Mouse (Mus musculus) embryonic facial prominence, embryonic 13.5 days (tissue): Measurements from ENCODE around the gene Scoc. TPM values are rescaled to one million over a fixed set of nuclear protein-coding genes. Genes with fewer than 3 reads are reported as not detected.
"Not testable (repeated sequence)": the region's sequence is repeated elsewhere in the genome, so short reads cannot be mapped to it uniquely, and the experiment has no call there.

Experiments
- ATAC-seq: fragments of 200-750 bp; cut with Nextera tagmentation; 2 replicates; pipeline ENCODE4 v1.8.0; 2017; ENCODE audit warnings: low read depth; ENCODE audit not compliant: insufficient number of reproducible peaks, insufficient read depth, low FRiP score, low TSS enrichment
- H3K27ac ChIP-seq: fragments of 300-500 bp; sonication (generic); 2 replicates; pipeline ENCODE4 v1.5.1; 2015; ENCODE audit warnings: moderate library complexity, mild to moderate bottlenecking, inconsistent platforms
- H3K27me3 ChIP-seq: fragments of 300-500 bp; sonication (generic); 2 replicates; pipeline ENCODE4 v1.6.1; 2015; ENCODE audit warnings: mild to moderate bottlenecking, inconsistent platforms
- H3K36me3 ChIP-seq: fragments of 300-500 bp; sonication (generic); 2 replicates; pipeline ENCODE4 v1.6.1; 2015; ENCODE audit warnings: mild to moderate bottlenecking, inconsistent platforms
- H3K4me1 ChIP-seq: fragments of 300-500 bp; sonication (generic); 2 replicates; pipeline ENCODE4 v1.6.1; 2015; ENCODE audit warnings: inconsistent platforms
- H3K4me2 ChIP-seq: fragments of 300-500 bp; sonication (generic); 2 replicates; pipeline ENCODE4 v1.6.1; 2015; ENCODE audit warnings: moderate library complexity, mild to moderate bottlenecking, inconsistent platforms
- H3K4me3 ChIP-seq: fragments of 300-500 bp; sonication (generic); 2 replicates; pipeline ENCODE4 v1.5.1; 2015; ENCODE audit warnings: mild to moderate bottlenecking, inconsistent platforms
- H3K9ac ChIP-seq: fragments of 300-500 bp; sonication (generic); 2 replicates; pipeline ENCODE4 v1.6.1; 2015; ENCODE audit warnings: mild to moderate bottlenecking, inconsistent platforms
- H3K9me3 ChIP-seq: fragments of 300-500 bp; sonication (generic); 2 replicates; pipeline ENCODE4 v1.6.1; 2016; ENCODE audit warnings: inconsistent platforms
- WGBS: fragments of 180-500 bp; shearing (Covaris S2); methylation state at CpG from one replicate; pipeline ENCODE4 v1.1.7; 2015; ENCODE audit warnings: mixed read lengths; 5-methylcytosine and 5-hydroxymethylcytosine counted together
- polyA plus RNA-seq: library from polyadenylated mRNA; unstranded; fragments of >200 nt; fragmentation: Nextera tagmentation; extraction: Ambion mirVana; gene quantifications from 2 replicates; pipeline ENCODE4 v1.2.1, GENCODE M21; 2015

Scoc gene
- polyA plus RNA-seq: 133 and 138 TPM in 2 replicates

- Histone ChIP-seq H3K4me1 (no peaks in the 10 kb centered on the region), H3K27ac (no peak within 1 kb of the TSS), H3K9me3 (no peaks in the 10 kb centered on the region), H3K4me2 (no peak within 1 kb of the TSS), H3K9ac (no peak within 1 kb of the TSS), H3K4me3 (no peak within 1 kb of the TSS), H3K36me3 (no peaks in the 10 kb centered on the region), H3K27me3 (no peaks in the 10 kb centered on the region)
- no peak for ATAC-seq
- WGBS: 83% methylated on average over 14 of the region's 14 CpGs
Measured at GRCm38 (mm10) chr8:83458222-83458621, at the start of gene Scoc. Gene Scoc, minus strand, starts transcription at chr8:83458391.

- ATAC-seq: no peak
- Histone ChIP-seq H3K27me3 (no peaks in the 10 kb centered on the region), H3K4me1 (no peaks in the 10 kb centered on the region), H3K4me2 (no peak overlapping the region), H3K27ac (no peak overlapping the region), H3K36me3 (no peaks in the 10 kb centered on the region), H3K4me3 (no peak overlapping the region), H3K9me3 (no peaks in the 10 kb centered on the region), H3K9ac (no peak overlapping the region)
- 67% methylated on average over 3 of the region's 3 CpGs for WGBS
Measured at GRCm38 (mm10) chr8:83459606-83460005, 1.4 kb upstream of the Scoc start.

- H3K9me3 ChIP-seq: no peaks in the 10 kb centered on the region
- H3K36me3 ChIP-seq: no peaks in the 10 kb centered on the region
- 57% methylated on average over 6 of the region's 6 CpGs for WGBS
- H3K9ac ChIP-seq: no peak overlapping the region
- no peak for ATAC-seq
- no peak overlapping the region for H3K4me3 ChIP-seq
- H3K4me1 ChIP-seq: no peaks in the 10 kb centered on the region
- no peaks in the 10 kb centered on the region for H3K27me3 ChIP-seq
- H3K27ac ChIP-seq: no peak overlapping the region
- H3K4me2 ChIP-seq: no peak overlapping the region
Measured at GRCm38 (mm10) chr8:83457121-83457520, 1.1 kb downstream of the Scoc start.

GRCm38 (mm10) chr8:83451056-83451455 is 7.1 kb downstream of the Scoc start:
- H3K9me3 ChIP-seq: no peaks in the 10 kb centered on the region
- WGBS: 17% methylated on average over 3 of the region's 3 CpGs
- no peak overlapping the region for H3K27ac ChIP-seq
- no peaks in the 10 kb centered on the region for H3K36me3 ChIP-seq
- H3K27me3 ChIP-seq: no peaks in the 10 kb centered on the region
- no peaks in the 10 kb centered on the region for H3K4me1 ChIP-seq
- no peak for ATAC-seq
- no peak overlapping the region for H3K4me3 ChIP-seq
- H3K4me2 ChIP-seq: no peak overlapping the region
- H3K9ac ChIP-seq: no peak overlapping the region

GRCm38 (mm10) chr8:83449960-83450359 is 8.2 kb downstream of the Scoc start:
- H3K4me2 ChIP-seq: no peak overlapping the region
- no peaks in the 10 kb centered on the region for H3K4me1 ChIP-seq
- ATAC-seq: no peak
- no peaks in the 10 kb centered on the region for H3K9me3 ChIP-seq
- WGBS: 67% methylated on average over 1 of the region's 1 CpGs
- H3K27me3 ChIP-seq: no peaks in the 10 kb centered on the region
- no peak overlapping the region for H3K4me3 ChIP-seq
- H3K36me3 ChIP-seq: no peaks in the 10 kb centered on the region
- no peak overlapping the region for H3K27ac ChIP-seq
- H3K9ac ChIP-seq: no peak overlapping the region

- no peak for ATAC-seq
- H3K9ac ChIP-seq: peak overlapping the region; percentile 68
- 28% methylated on average over 5 of the region's 5 CpGs for WGBS
Measured at GRCm38 (mm10) chr8:83443052-83443400, 15.2 kb downstream of the Scoc start.

GRCm38 (mm10) chr8:83442243-83443051 is 15.7 kb downstream of the Scoc start:
- peak overlapping the region; percentile 95 for H3K9ac ChIP-seq
- no peaks in the 10 kb centered on the region for H3K27me3 ChIP-seq
- peak overlapping the region; percentile 94 for H3K27ac ChIP-seq
- WGBS: 1% methylated on average over 64 of the region's 64 CpGs
- H3K4me3 ChIP-seq: peak overlapping the region; percentile 83
- H3K36me3 ChIP-seq: peaks cover 5% of the 10 kb centered on the region; the same call in 1 of the 2 replicates
- H3K9me3 ChIP-seq: no peaks in the 10 kb centered on the region
- H3K4me1 ChIP-seq: peaks cover 15% of the 10 kb centered on the region
- ATAC-seq: peak; percentile 100
- H3K4me2 ChIP-seq: peak overlapping the region; percentile 67

More at GRCm38 (mm10) chr8:83443052-83443400, 15.2 kb downstream of the Scoc start:
- H3K9me3 ChIP-seq: no peaks in the 10 kb centered on the region
- peak overlapping the region; percentile 94 for H3K27ac ChIP-seq
- peak overlapping the region; percentile 67 for H3K4me2 ChIP-seq
- H3K27me3 ChIP-seq: no peaks in the 10 kb centered on the region
- H3K4me1 ChIP-seq: peaks cover 15% of the 10 kb centered on the region
- peak overlapping the region; percentile 83 for H3K4me3 ChIP-seq
- H3K36me3 ChIP-seq: no peaks in the 10 kb centered on the region; the same call in 1 of the 2 replicates

GRCm38 (mm10) chr8:83441656-83442242 is 16.4 kb downstream of the Scoc start:
- 1% methylated on average over 29 of the region's 29 CpGs for WGBS
- ATAC-seq: no peak
- H3K4me3 ChIP-seq: peak overlapping the region; percentile 83
- H3K9me3 ChIP-seq: no peaks in the 10 kb centered on the region
- peaks cover 15% of the 10 kb centered on the region for H3K4me1 ChIP-seq
- peaks cover 10% of the 10 kb centered on the region for H3K36me3 ChIP-seq
- peak overlapping the region; percentile 95 for H3K9ac ChIP-seq
- no peaks in the 10 kb centered on the region for H3K27me3 ChIP-seq
- H3K4me2 ChIP-seq: peak overlapping the region; percentile 67
- peak overlapping the region; percentile 94 for H3K27ac ChIP-seq

- H3K4me2 ChIP-seq: no peak overlapping the region
- H3K4me3 ChIP-seq: no peak overlapping the region
- 91% methylated on average over 1 of the region's 1 CpGs for whole genome bisulfite sequencing
- H3K36me3 ChIP-seq: peaks cover 32% of the 10 kb centered on the region
- no peak for ATAC-seq
- no peaks in the 10 kb centered on the region for H3K9me3 ChIP-seq
- H3K27me3 ChIP-seq: no peaks in the 10 kb centered on the region
- peaks cover 11% of the 10 kb centered on the region for H3K4me1 ChIP-seq
- H3K9ac ChIP-seq: no peak overlapping the region
- no peak overlapping the region for H3K27ac ChIP-seq
Measured at GRCm38 (mm10) chr8:83437077-83437476, 21.1 kb downstream of the Scoc start.

- no peaks in the 10 kb centered on the region for H3K9me3 ChIP-seq
- ATAC-seq: no peak
- no peak overlapping the region for H3K4me2 ChIP-seq
- no peak overlapping the region for H3K9ac ChIP-seq
- no peak overlapping the region for H3K27ac ChIP-seq
- no peaks in the 10 kb centered on the region for H3K4me1 ChIP-seq
- no peak overlapping the region for H3K4me3 ChIP-seq
- H3K36me3 ChIP-seq: peaks cover 16% of the 10 kb centered on the region
- WGBS: 65% methylated on average over 4 of the region's 4 CpGs
- H3K27me3 ChIP-seq: no peaks in the 10 kb centered on the region
Measured at GRCm38 (mm10) chr8:83429071-83429524, 29.1 kb downstream of the Scoc start.

- H3K36me3 ChIP-seq: peaks cover 11% of the 10 kb centered on the region
- not testable (repeated sequence) for H3K4me1 ChIP-seq, ATAC-seq, H3K27ac ChIP-seq, H3K9me3 ChIP-seq, H3K4me3 ChIP-seq, H3K9ac ChIP-seq, H3K4me2 ChIP-seq, H3K27me3 ChIP-seq
- WGBS: 91% methylated on average over 3 of the region's 3 CpGs
Measured at GRCm38 (mm10) chr8:83428621-83429020, 29.6 kb downstream of the Scoc start.

GRCm38 (mm10) chr8:83426949-83427348 is 31.2 kb downstream of the Scoc start:
- 71% methylated on average over 7 of the region's 7 CpGs for WGBS
- H3K4me3 ChIP-seq: no peak overlapping the region
- H3K9me3 ChIP-seq: no peaks in the 10 kb centered on the region
- no peak overlapping the region for H3K9ac ChIP-seq
- H3K36me3 ChIP-seq: no peaks in the 10 kb centered on the region
- no peak for ATAC-seq
- no peak overlapping the region for H3K27ac ChIP-seq
- no peaks in the 10 kb centered on the region for H3K4me1 ChIP-seq
- no peaks in the 10 kb centered on the region for H3K27me3 ChIP-seq
- H3K4me2 ChIP-seq: no peak overlapping the region
